Mouse (Mus musculus): ENCODE data around the gene Cops2. TPM values are rescaled to one million over a fixed set of nuclear protein-coding genes. Genes with fewer than 3 reads are reported as not detected.
A peak's percentile ranks its signal among the peaks of the same experiment; 100 is the strongest.

Cops2 gene
- polyA plus RNA-seq, 1 experiment, result 59.0 TPM

DNA sequence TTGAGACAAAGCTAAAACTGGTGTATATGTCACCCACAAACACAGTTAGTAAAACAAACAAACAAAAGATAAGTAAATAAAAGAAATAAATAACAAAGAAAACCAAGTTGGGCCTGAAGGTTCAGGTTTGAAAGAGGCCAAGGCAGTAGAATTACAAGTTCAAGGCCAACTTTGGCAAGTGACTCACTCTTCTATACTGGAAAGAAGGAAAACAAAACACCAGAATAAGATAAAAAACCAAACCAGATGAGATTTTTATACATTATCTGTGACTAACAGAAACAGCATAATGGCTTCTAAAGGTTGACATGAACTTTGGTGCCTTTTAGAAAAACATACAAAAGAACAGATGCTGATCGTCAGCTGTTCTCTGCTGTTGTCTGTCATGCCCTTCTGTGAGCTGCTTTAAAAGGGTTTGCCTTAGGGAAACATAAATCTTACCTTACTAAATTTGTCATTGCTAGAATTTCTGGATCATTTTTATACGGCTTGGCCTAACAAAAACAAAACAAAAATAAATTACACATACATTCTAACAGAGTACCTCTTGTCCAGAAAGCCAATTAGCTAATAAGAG, 20.1 kb downstream of the Cops2 start:
- H3K4me2 ChIP-seq (ENCODE audit: low read depth), result no peak overlapping the region
- H3K36me3 ChIP-seq (ENCODE audit: control insufficient read depth, insufficient read depth), result peaks cover 75% of the 10 kb centered on the region
- TF ChIP-seq MYOG (IDR thresholded peaks at IDR 0.05; ENCODE audit: control insufficient read depth in 1 of 3, insufficient read depth in 1 of 3, insufficient read length in 2 of 3, low read depth in 2 of 3) (no peak), MYOD1 (IDR thresholded peaks at IDR 0.05; ENCODE audit: control insufficient read depth in 1 of 3, insufficient read length in 2 of 3, low read depth in 2 of 3) (peak in 2 of 3 experiments; percentile 3 to 36), POLR2A (IDR thresholded peaks at IDR 0.05; ENCODE audit: insufficient read length, low read depth) (no peak), TCF3 (IDR thresholded peaks at IDR 0.05; ENCODE audit: insufficient read length, low read depth) (no peak)

DNA sequence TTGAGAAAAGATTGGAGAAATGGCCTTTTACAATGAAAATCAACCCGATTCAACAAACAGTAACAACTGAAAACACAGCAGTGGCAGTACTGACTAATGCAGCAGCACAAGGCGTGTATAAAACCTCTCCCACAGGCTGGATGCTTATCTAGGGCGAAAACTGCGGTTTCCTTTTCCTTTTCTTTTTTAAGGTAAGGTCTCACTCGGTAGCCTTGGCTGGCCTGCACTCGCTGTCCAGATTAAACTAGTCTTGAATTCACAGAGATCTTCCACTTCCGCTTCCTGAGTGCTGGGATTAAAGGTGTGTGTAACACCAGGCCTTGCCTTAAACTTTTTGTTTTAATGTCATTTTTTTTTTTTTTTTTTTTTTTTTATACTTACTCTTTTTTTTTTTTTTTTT, 20.8 kb downstream of the Cops2 start:
- no peak for TF ChIP-seq TCF3 (IDR thresholded peaks at IDR 0.05; ENCODE audit: insufficient read length, low read depth)
- TF ChIP-seq SRF (IDR thresholded peaks at IDR 0.05; ENCODE audit: control insufficient read depth, insufficient read length, low read depth), result no peak
- no peak for TF ChIP-seq USF1 (IDR thresholded peaks at IDR 0.05; ENCODE audit: low read depth)
- TF ChIP-seq MYOD1 (IDR thresholded peaks at IDR 0.05; ENCODE audit: control insufficient read depth in 1 of 3, insufficient read length in 2 of 3, low read depth in 2 of 3), result no peak
- no peak overlapping the region for H3K4me2 ChIP-seq (ENCODE audit: low read depth)
- H3K79me2 ChIP-seq (ENCODE audit: control insufficient read depth, insufficient read depth), result no peaks in the 10 kb centered on the region
- no peak overlapping the region for H3ac ChIP-seq (ENCODE audit: control insufficient read depth, insufficient read length)
- H3K27me3 ChIP-seq (ENCODE audit: control insufficient read depth, insufficient read depth, insufficient read length), result no peaks in the 10 kb centered on the region
- H3K36me3 ChIP-seq (ENCODE audit: control insufficient read depth, insufficient read depth), result peaks cover 75% of the 10 kb centered on the region
- no peak overlapping the region for H3K4me3 ChIP-seq

More for the DNA sequence above, 20.1 kb downstream of the Cops2 start:
- Histone ChIP-seq H3K27me3 (ENCODE audit: control insufficient read depth, insufficient read depth, insufficient read length) (no peaks in the 10 kb centered on the region), H3K79me2 (ENCODE audit: control insufficient read depth, insufficient read depth) (no peaks in the 10 kb centered on the region), H3ac (ENCODE audit: control insufficient read depth, insufficient read length) (no peak overlapping the region), H3K4me3 (no peak overlapping the region)

DNA sequence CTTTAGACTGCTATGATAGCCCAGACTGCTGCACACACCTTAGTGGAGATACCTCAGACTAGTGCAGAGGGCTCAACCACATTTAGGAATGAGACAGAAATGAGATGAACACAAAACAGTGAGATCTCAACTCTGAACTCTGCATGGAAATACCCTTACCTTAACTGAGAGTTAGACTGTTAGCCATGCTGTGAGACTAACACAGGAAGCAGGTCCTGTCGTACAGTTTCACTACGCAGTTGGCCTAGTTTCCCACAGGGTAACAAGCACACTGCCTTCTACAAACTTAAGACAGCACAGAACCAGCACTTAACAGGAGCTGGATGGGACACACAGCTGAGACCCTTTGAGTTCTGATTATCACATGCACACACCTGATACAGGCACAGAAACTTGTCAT, 29.0 kb downstream of the Cops2 start:
- Histone ChIP-seq H3K4me3 (no peak overlapping the region), H3K4me2 (ENCODE audit: low read depth) (no peak overlapping the region), H3ac (ENCODE audit: control insufficient read depth, insufficient read length) (no peak overlapping the region), H3K36me3 (ENCODE audit: control insufficient read depth, insufficient read depth) (peaks cover 64% of the 10 kb centered on the region), H3K79me2 (ENCODE audit: control insufficient read depth, insufficient read depth) (no peaks in the 10 kb centered on the region), H3K27me3 (ENCODE audit: control insufficient read depth, insufficient read depth, insufficient read length) (no peaks in the 10 kb centered on the region)
- TF ChIP-seq CEBPB (IDR thresholded peaks at IDR 0.05; ENCODE audit: insufficient read depth, poor library complexity, severe bottlenecking) (no peak), POLR2A (IDR thresholded peaks at IDR 0.05; ENCODE audit: insufficient read length, low read depth) (no peak), MAX (IDR thresholded peaks at IDR 0.05; ENCODE audit: low read depth) (no peak), SRF (IDR thresholded peaks at IDR 0.05; ENCODE audit: control insufficient read depth, insufficient read length, low read depth) (no peak), USF1 (IDR thresholded peaks at IDR 0.05; ENCODE audit: low read depth) (no peak), POLR2AphosphoS2 (IDR thresholded peaks at IDR 0.05; ENCODE audit: insufficient read length, low read depth) (no peak), MYOD1 (IDR thresholded peaks at IDR 0.05; ENCODE audit: control insufficient read depth in 1 of 3, insufficient read length in 2 of 3, low read depth in 2 of 3) (no peak), E2F4 (IDR thresholded peaks at IDR 0.05; ENCODE audit: insufficient read depth) (no peak), REST (IDR thresholded peaks at IDR 0.05; ENCODE audit: insufficient read depth, insufficient read length) (no peak), MYOG (IDR thresholded peaks at IDR 0.05; ENCODE audit: control insufficient read depth in 1 of 3, insufficient read depth in 1 of 3, insufficient read length in 2 of 3, low read depth in 2 of 3) (no peak), TCF12 (IDR thresholded peaks at IDR 0.05; ENCODE audit: insufficient read depth, poor library complexity, severe bottlenecking) (no peak), TCF3 (IDR thresholded peaks at IDR 0.05; ENCODE audit: insufficient read length, low read depth) (no peak)

- no peak overlapping the region for H3K4me3 ChIP-seq
- H3K4me2 ChIP-seq (ENCODE audit: low read depth), result no peak overlapping the region
- TF ChIP-seq POLR2A (IDR thresholded peaks at IDR 0.05; ENCODE audit: insufficient read length, low read depth), result no peak
- TF ChIP-seq POLR2AphosphoS2 (IDR thresholded peaks at IDR 0.05; ENCODE audit: insufficient read length, low read depth), result peak; percentile 27
- no peaks in the 10 kb centered on the region for H3K79me2 ChIP-seq (ENCODE audit: control insufficient read depth, insufficient read depth)
- no peak overlapping the region for H3ac ChIP-seq (ENCODE audit: control insufficient read depth, insufficient read length)
- no peaks in the 10 kb centered on the region for H3K27me3 ChIP-seq (ENCODE audit: control insufficient read depth, insufficient read depth, insufficient read length)
- peaks cover 44% of the 10 kb centered on the region for H3K36me3 ChIP-seq (ENCODE audit: control insufficient read depth, insufficient read depth)
Measured at GRCm38 (mm10) chr2:125827898-125828297, 31.0 kb downstream of the Cops2 start.

DNA sequence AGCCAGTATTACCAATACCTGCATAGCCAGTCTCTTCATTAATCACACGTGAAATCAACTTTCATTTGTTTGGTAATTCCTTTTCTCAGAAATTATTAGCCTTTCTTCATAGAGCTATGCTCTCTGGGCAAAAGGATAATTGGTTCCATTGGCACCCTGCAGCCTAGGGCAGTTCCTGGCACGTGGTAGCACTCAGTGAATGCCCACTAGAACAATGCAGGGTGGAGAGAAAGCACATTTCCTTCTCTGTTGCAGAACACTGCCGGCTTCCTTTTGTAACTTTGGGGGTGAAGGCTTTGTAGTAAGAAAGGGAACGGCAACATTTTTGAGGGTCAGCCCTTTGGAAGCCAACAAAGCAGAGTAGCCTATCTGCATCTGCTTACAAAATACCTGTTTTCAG, 32.7 kb downstream of the Cops2 start:
- Histone ChIP-seq H3K4me2 (ENCODE audit: low read depth) (no peak overlapping the region), H3K79me2 (ENCODE audit: control insufficient read depth, insufficient read depth) (no peaks in the 10 kb centered on the region), H3ac (ENCODE audit: control insufficient read depth, insufficient read length) (no peak overlapping the region), H3K4me3 (no peak overlapping the region), H3K27me3 (ENCODE audit: control insufficient read depth, insufficient read depth, insufficient read length) (no peaks in the 10 kb centered on the region), H3K36me3 (ENCODE audit: control insufficient read depth, insufficient read depth) (peaks cover 28% of the 10 kb centered on the region)
- TF ChIP-seq E2F4 (IDR thresholded peaks at IDR 0.05; ENCODE audit: insufficient read depth) (no peak), MYOG (IDR thresholded peaks at IDR 0.05; ENCODE audit: control insufficient read depth in 1 of 3, insufficient read depth in 1 of 3, insufficient read length in 2 of 3, low read depth in 2 of 3) (no peak), CEBPB (IDR thresholded peaks at IDR 0.05; ENCODE audit: insufficient read depth, poor library complexity, severe bottlenecking) (no peak), USF1 (IDR thresholded peaks at IDR 0.05; ENCODE audit: low read depth) (no peak), REST (IDR thresholded peaks at IDR 0.05; ENCODE audit: insufficient read depth, insufficient read length) (no peak), TCF12 (IDR thresholded peaks at IDR 0.05; ENCODE audit: insufficient read depth, poor library complexity, severe bottlenecking) (no peak), POLR2A (IDR thresholded peaks at IDR 0.05; ENCODE audit: insufficient read length, low read depth) (no peak), TCF3 (IDR thresholded peaks at IDR 0.05; ENCODE audit: insufficient read length, low read depth) (no peak)

All from myocyte (in vitro differentiated cells).